Mouse (Mus musculus): ENCODE data around the gene Dennd4b.
"Not testable (repeated sequence)": the region's sequence is repeated elsewhere in the genome, so short reads cannot be mapped to it uniquely, and the experiment has no call there.

DNA sequence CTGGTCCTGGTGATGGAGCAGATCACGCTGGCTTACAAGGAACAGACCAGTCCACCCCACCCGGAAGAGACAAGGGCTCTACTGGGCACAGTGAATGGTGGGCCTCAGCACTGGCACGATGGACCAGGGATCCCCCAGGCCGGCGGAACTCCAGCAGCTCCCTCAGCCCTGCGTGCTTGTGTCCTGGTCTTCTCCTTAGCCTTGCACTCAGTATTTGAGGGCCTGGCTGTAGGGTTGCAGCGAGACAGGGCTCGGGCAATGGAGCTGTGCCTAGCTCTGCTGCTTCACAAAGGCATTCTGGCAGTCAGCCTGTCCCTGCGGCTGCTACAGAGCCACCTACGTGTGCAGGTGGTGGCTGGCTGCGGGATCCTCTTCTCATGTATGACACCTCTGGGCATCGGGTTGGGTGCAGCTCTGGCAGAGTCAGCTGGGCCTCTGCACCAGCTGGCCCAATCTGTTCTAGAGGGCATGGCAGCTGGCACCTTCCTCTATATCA lies 13.2 kb upstream of the Dennd4b start:
- TF ChIP-seq POLR2A (IDR thresholded peaks at IDR 0.05; ENCODE audit: control insufficient read depth, extremely low read depth, insufficient read depth, low read length, poor library complexity); CTCF (IDR thresholded peaks at IDR 0.05; ENCODE audit: borderline replicate concordance, control insufficient read depth, extremely low read depth, insufficient read depth, low read length, poor library complexity): not testable (repeated sequence)
